Mouse (Mus musculus) ES-E14 (cell line): ENCODE data around the gene Kdm4a. TPM values are rescaled to one million over a fixed set of nuclear protein-coding genes. Genes with fewer than 3 reads are reported as not detected.

Source experiments
- DNase-seq: peaks from one replicate; pipeline ENCODE4 v3.0.0-alpha.2; 2013; ENCODE audit warnings: low read depth, low spot score
- H3K27ac ChIP-seq: 2 replicates; pipeline ENCODE4 v1.5.1; 2012; ENCODE audit warnings: low read depth, mild to moderate bottlenecking, low read length, moderate library complexity, mixed read lengths; ENCODE audit not compliant: poor library complexity, insufficient read depth, severe bottlenecking
- H3K36me3 ChIP-seq: 2 replicates; pipeline ENCODE4 v1.6.1; 2012; ENCODE audit warnings: mild to moderate bottlenecking, low read length, moderate library complexity, mixed read lengths; ENCODE audit not compliant: control insufficient read depth, poor library complexity, insufficient read depth, severe bottlenecking
- H3K4me1 ChIP-seq, 2 experiments: fragments of 150-350 bp in 1 of 2; sonication (generic) in 1 of 2; 2 replicates each; pipeline ENCODE4 v1.6.1; 2012; ENCODE audit warnings: low read length in 2 of 2, mild to moderate bottlenecking in 1 of 2, mixed read lengths in 1 of 2; ENCODE audit not compliant: control insufficient read depth in 2 of 2, insufficient read depth in 2 of 2, poor library complexity in 1 of 2
- H3K4me3 ChIP-seq, 2 experiments: fragments of 150-350 bp in 1 of 2; sonication (generic) in 1 of 2; 2 replicates each; pipeline ENCODE4 v1.5.1; 2012; ENCODE audit warnings: low read length in 2 of 2, low read depth in 1 of 2, mild to moderate bottlenecking in 1 of 2, mixed read lengths in 1 of 2; ENCODE audit not compliant: insufficient read depth in 1 of 2, poor library complexity in 1 of 2, severe bottlenecking in 1 of 2
- H3K9ac ChIP-seq: 2 replicates; pipeline ENCODE4 v1.6.1; 2012; ENCODE audit warnings: low read depth, mild to moderate bottlenecking, low read length, mixed read lengths; ENCODE audit not compliant: poor library complexity, insufficient read depth, severe bottlenecking
- H3K9me3 ChIP-seq: fragments of 150-350 bp; sonication (generic); 2 replicates; pipeline ENCODE4 v1.6.1; 2012; ENCODE audit warnings: low read depth, mild to moderate bottlenecking, low read length; ENCODE audit not compliant: control insufficient read depth, insufficient read depth
- CHD2 ChIP-seq: IDR thresholded peaks from 2 replicates; pipeline ENCODE4 v1.6.1; 2014; ENCODE audit warnings: mild to moderate bottlenecking, low read depth, low read length, inconsistent platforms
- HCFC1 ChIP-seq: IDR thresholded peaks from 2 replicates; pipeline ENCODE4 v1.6.1; 2012; ENCODE audit warnings: low read length, inconsistent platforms, borderline replicate concordance; ENCODE audit not compliant: insufficient read depth
- MAFK ChIP-seq: IDR thresholded peaks from 2 replicates; pipeline ENCODE4 v1.6.1; 2014; ENCODE audit warnings: mild to moderate bottlenecking, low read depth, low read length, inconsistent platforms; ENCODE audit not compliant: insufficient read depth
- ZC3H11A ChIP-seq: IDR thresholded peaks from 2 replicates; pipeline ENCODE4 v1.6.1; 2012; ENCODE audit warnings: low read depth, mild to moderate bottlenecking, inconsistent platforms, low read length, borderline replicate concordance
- ZNF384 ChIP-seq: IDR thresholded peaks from 2 replicates; pipeline ENCODE4 v1.6.1; 2012; ENCODE audit warnings: low read depth, low read length, inconsistent platforms
- in situ Hi-C, 2 experiments: fragments of 600-800 bp; cut with MboI; formaldehyde crosslinking; loops; one replicate each; pipeline ENCODE4 v1.15.1; 2025; ENCODE audit warnings: low sequenced_read_pairs in 2 of 2, inconsistent platforms in 1 of 2; ENCODE audit not compliant: unreplicated experiment in 2 of 2
- total RNA-seq: library from RNA; depleted of rRNA; stranded (reverse); fragments of 300-350 nt; gene quantifications from 2 replicates; pipeline ENCODE4 v1.2.3, GENCODE M21; 2012

The Kdm4a gene
- total RNA-seq, 1 experiment: 50.2 TPM

- Histone ChIP-seq H3K9me3 (no peaks in the 10 kb centered on the region), H3K9ac (peak within 1 kb of the TSS; percentile 90), H3K4me3 (peak within 1 kb of the TSS; percentile 91 to 92), H3K27ac (no peak within 1 kb of the TSS), H3K36me3 (peaks cover 20% of the 10 kb centered on the region), H3K4me1 (peaks cover 3 to 7% of the 10 kb centered on the region in 2 experiments; a peak in 2 of 4 replicates)
- in situ Hi-C loops: no loop called here
- peak; percentile 90 for DNase-seq
- peak; percentile 68 for TF ChIP-seq HCFC1
- TF ChIP-seq MAFK: no peak
Measured at GRCm38 (mm10) chr4:118134485-118135365, 45.1 kb downstream of the Kdm4a start, which contains the start of gene St3gal3. TSS of gene St3gal3 (minus strand) at chr4:118134914.

DNA sequence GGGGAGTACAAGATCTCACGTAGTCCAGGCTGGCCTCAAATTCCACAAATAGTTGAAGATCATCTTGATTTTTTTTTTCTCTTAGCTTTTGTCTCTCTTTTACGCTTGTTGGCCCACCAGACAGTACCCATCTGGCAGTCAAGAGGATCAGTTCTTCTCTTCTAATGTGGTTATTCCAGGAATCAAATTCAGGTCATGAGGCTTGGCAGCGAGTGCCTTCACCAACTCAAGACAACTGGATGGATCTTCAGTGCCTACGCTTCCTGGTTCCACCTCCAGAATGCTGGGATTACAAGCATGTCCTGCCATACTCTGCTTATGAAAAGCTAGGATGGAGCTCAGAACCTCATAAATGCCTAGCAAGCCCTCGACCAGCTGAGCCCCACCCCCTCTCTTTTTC is 48.5 kb downstream of the Kdm4a start:
- Histone ChIP-seq H3K4me1 (peaks cover 0 to 2% of the 10 kb centered on the region in 2 experiments; a peak in 1 of 4 replicates), H3K9ac (no peak overlapping the region), H3K36me3 (peaks cover 1% of the 10 kb centered on the region; the same call in 1 of the 2 replicates), H3K27ac (no peak overlapping the region), H3K4me3 (no peak overlapping the region), H3K9me3 (no peaks in the 10 kb centered on the region)
- in situ Hi-C loops: no loop called here
- DNase-seq: no peak
- TF ChIP-seq ZNF384: no peak
- no peak for TF ChIP-seq ZC3H11A
- no peak for TF ChIP-seq MAFK
- TF ChIP-seq HCFC1: no peak
- TF ChIP-seq CHD2: no peak

- no peak overlapping the region for H3K4me3 ChIP-seq
- no peak for DNase-seq
Measured at GRCm38 (mm10) chr4:118123030-118123704, 56.7 kb downstream of the Kdm4a start.

GRCm38 (mm10) chr4:118122078-118122477 is 57.8 kb downstream of the Kdm4a start:
- Histone ChIP-seq H3K9me3 (no peaks in the 10 kb centered on the region), H3K4me3 (no peak overlapping the region), H3K4me1 (peaks cover 0 to 8% of the 10 kb centered on the region in 2 experiments; a peak in 1 of 4 replicates), H3K9ac (no peak overlapping the region), H3K36me3 (peaks cover 2% of the 10 kb centered on the region; the same call in 1 of the 2 replicates), H3K27ac (no peak overlapping the region)
- DNase-seq: no peak
- TF ChIP-seq ZC3H11A (no peak), MAFK (no peak), HCFC1 (no peak), ZNF384 (no peak), CHD2 (no peak)
- in situ Hi-C loops: no loop called here

More at GRCm38 (mm10) chr4:118123030-118123704, 56.7 kb downstream of the Kdm4a start:
- in situ Hi-C loops: no loop called here
- peaks cover 2% of the 10 kb centered on the region; the same call in 1 of the 2 replicates for H3K36me3 ChIP-seq
- peak overlapping the region; percentile 3; the same call in 1 of the 2 replicates for H3K27ac ChIP-seq
- TF ChIP-seq ZC3H11A (no peak), ZNF384 (no peak), MAFK (no peak), HCFC1 (no peak), CHD2 (no peak)
- H3K4me1 ChIP-seq: peaks cover 0 to 8% of the 10 kb centered on the region in 2 experiments; a peak in 1 of 4 replicates
- 0 out of 2 replicates have a peak overlapping the region, but pooled peaks have one; percentile 6 for H3K9ac ChIP-seq
- H3K9me3 ChIP-seq: no peaks in the 10 kb centered on the region
